Mouse (Mus musculus) left cerebral cortex, postnatal 36 days (tissue): ENCODE measurements around the gene Uaca. TPM values are rescaled to one million over a fixed set of nuclear protein-coding genes. Genes with fewer than 3 reads are reported as not detected.

ENCODE experiments used
- DNase-seq, 2 experiments: peaks; one replicate each; pipeline ENCODE4 v3.0.0; 2021 to 2022; ENCODE audit warnings: low spot score in 2 of 2, mixed read lengths in 1 of 2
- intact Hi-C: fragments of 180-260 bp; cut with DNase I; formaldehyde crosslinking; loops from one replicate; pipeline ENCODE4 v1.15.1; 2025
- total RNA-seq, 2 experiments: library from RNA; stranded (reverse); gene quantifications; 2 replicates each; pipeline ENCODE4 v1.2.3; 2021

Uaca gene
- total RNA-seq, 2 experiments from 2014 or later: 7.8 to 9.9 TPM

- intact Hi-C loops: no loop called here
- DNase-seq: no peak
These were observed 125.8 kb downstream of the Uaca start for GRCm38 (mm10) chr9:60919936-60920672.

DNA sequence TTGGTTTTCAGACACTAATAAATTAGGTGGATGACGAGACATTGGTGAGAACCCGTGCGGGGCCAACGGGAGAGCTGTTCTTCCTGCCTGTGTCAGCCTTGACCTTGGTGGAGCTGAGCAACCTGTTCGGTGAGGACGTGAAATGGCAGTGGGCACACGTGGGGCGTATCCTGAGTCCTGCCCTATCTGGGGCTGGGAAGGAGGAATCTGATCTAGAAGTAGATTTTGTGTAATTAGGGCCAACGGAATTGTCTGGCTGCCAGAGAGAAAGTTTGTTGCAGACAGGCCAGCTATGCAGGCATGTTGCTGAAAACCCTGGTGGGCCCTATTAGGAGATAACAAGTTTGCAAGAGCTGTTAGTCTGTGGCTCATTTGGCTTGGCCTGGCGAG lies 126.3 kb downstream of the Uaca start:
- intact Hi-C loops: no loop called here
- no peak for DNase-seq

DNA sequence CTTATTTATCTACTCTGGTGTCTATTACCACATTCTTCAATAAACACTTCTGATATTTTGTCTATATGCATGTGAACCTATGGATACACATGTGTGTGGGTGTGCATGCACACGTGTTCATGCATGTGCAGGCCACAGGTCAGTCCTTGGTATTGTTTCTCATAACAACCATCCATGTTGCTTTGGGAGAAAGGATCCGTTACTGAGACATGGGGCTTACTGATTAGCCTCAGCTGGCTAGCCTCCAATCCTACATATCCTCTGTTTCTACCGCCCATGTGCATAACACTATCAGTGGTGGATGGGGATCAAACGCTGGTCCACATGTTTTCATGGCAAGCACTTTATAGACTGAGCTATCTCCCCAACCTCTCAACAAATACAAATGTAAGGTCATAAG lies 126.9 kb downstream of the Uaca start:
- DNase-seq: no peak
- intact Hi-C loops: no loop called here

DNA sequence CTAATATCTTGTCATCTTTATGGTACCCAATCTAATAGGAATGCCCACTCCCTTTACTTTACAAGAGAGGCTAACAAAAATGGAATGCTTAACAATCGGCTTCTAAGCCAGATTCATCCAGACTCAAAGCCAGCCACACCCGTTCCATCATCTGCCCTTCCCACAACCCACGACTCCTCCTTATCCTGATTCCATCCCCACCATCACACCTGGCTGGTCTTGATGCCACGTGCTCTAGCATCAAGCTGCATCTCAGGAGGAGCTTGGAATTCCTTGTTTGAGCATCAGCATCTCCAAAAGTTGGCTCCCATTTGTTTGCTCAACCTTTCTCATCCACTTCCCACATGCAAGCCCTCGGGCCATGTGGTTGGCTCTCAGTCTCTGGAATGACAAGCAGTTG lies 127.5 kb downstream of the Uaca start:
- DNase-seq: no peak
- intact Hi-C loops: no loop called here

- intact Hi-C loops: no loop called here
- no peak for DNase-seq
These were observed 132.0 kb downstream of the Uaca start for GRCm38 (mm10) chr9:60926301-60926700.

DNA sequence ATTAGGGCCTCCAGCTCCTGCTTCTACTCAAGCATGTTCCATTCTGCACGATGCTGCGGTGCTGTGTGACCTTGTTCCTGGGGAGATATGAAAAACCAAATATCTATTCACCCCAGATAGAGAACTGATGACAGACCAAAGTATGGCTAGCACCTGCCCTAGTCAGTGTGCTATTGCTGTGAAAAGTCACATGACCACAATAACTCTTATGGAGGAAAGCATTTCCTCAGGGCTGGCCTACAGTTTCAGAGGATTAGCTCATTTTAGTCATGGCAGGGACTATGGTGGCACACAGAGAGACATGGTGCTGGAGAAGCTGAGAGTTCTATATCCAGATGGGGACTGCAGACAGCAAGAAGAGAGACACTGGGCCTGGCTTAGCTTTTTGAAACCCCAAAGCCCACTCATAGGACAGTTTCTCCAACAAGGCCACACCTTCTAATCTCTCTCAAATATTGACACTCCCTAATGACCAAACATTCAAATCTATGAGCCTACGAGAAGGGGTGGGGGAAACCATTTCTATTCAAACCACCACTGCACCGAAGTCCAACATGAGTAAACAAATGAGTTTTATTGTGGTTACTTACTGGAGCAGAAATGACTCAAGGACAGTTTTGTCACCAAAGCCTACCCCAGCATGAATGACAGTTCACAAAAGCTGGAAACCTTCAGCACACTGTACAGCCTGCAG lies 135.1 kb downstream of the Uaca start:
- intact Hi-C loops: no loop called here
- DNase-seq: no peak

Other genes with a start within 250 kb of the Uaca start
- gene Lrrc49, start 106.4 kb upstream of the Uaca start, total RNA-seq: 10 to 100 TPM; 84.4 to 85.6 TPM
- gene Larp6, start 81.6 kb upstream of the Uaca start, total RNA-seq: 10 to 100 TPM; 39.2 to 41.5 TPM